Mouse (Mus musculus) thymus, adult 2 months (tissue): ENCODE measurements around the gene Sp2. TPM values are rescaled to one million over a fixed set of nuclear protein-coding genes. Genes with fewer than 3 reads are reported as not detected.
A peak's percentile ranks its signal among the peaks of the same experiment; 100 is the strongest.

ENCODE experiments used
- DNase-seq: peaks from one replicate; pipeline ENCODE4 v3.0.0; 2021
- H3K27ac ChIP-seq: fragments of 200-500 bp; 2 replicates; pipeline ENCODE4 v1.5.1; 2012; ENCODE audit warnings: low read length, control low read depth; ENCODE audit not compliant: control insufficient read depth, insufficient read depth
- H3K27me3 ChIP-seq: fragments of 200-500 bp; 2 replicates; pipeline ENCODE4 v1.6.1; 2012; ENCODE audit warnings: mild to moderate bottlenecking, low read length, moderate library complexity, mixed read lengths; ENCODE audit not compliant: control insufficient read depth, insufficient read depth
- H3K36me3 ChIP-seq: fragments of 200-500 bp; 2 replicates; pipeline ENCODE4 v1.6.1; 2012; ENCODE audit warnings: mild to moderate bottlenecking, low read length, moderate library complexity; ENCODE audit not compliant: control insufficient read depth, insufficient read depth
- H3K4me1 ChIP-seq: fragments of 200-500 bp; replicated peaks from 2 replicates; pipeline ENCODE4 v1.6.1; 2012; ENCODE audit warnings: low read length; ENCODE audit not compliant: control insufficient read depth, insufficient read depth
- H3K4me3 ChIP-seq: fragments of 200-500 bp; 2 replicates; pipeline ENCODE4 v1.5.1; 2012; ENCODE audit warnings: mild to moderate bottlenecking, low read length, control low read depth, moderate library complexity; ENCODE audit not compliant: control insufficient read depth, insufficient read depth
- CTCF ChIP-seq: fragments of 200-500 bp; IDR thresholded peaks from 2 replicates; pipeline ENCODE4 v1.5.1; 2012; ENCODE audit warnings: mild to moderate bottlenecking, control low read depth, low read length, moderate library complexity, borderline replicate concordance; ENCODE audit not compliant: control insufficient read depth, poor library complexity, insufficient read depth; ENCODE audit errors: extremely low read depth
- POLR2A ChIP-seq: fragments of 200-500 bp; IDR thresholded peaks from 2 replicates; pipeline ENCODE4 v1.6.1; 2012; ENCODE audit warnings: mild to moderate bottlenecking, low read length, control low read depth, moderate library complexity; ENCODE audit not compliant: control insufficient read depth, poor library complexity, insufficient read depth; ENCODE audit errors: extremely low read depth
- WGBS: fragments of 180-500 bp; shearing (Covaris S2); methylation state at CpG from one replicate; pipeline ENCODE4 v1.1.7; 2018; 5-methylcytosine and 5-hydroxymethylcytosine counted together
- polyA plus RNA-seq: library from polyadenylated mRNA; depleted of rRNA; stranded (reverse); fragments of >200 nt; gene quantifications from 2 replicates; pipeline ENCODE4 v1.2.3, GENCODE M21; 2012

Sp2 gene
- polyA plus RNA-seq, 1 experiment, result 46.6 TPM

DNA sequence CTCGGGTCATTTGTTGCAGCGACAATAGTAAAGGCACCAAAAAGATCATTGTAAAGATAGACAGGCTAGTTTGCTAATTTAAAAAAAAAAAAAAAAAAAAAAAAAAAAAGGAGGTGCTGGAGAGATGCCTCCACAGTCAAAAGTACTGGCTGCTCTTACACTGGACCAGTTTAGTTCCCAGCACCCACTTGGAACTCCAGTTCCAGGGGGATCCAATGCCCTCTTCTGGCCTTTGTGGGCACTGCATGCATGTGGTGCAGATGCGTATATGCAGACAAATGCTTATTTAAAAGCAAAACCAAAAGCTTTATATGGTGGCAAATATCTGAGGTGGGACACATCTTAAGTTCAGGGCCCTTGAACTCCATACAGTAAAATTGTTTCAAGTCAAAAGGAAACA lies 32.0 kb downstream of the Sp2 start:
- no peak for TF ChIP-seq CTCF
- Histone ChIP-seq H3K4me1 (peaks cover 31% of the 10 kb centered on the region), H3K27me3 (no peaks in the 10 kb centered on the region), H3K36me3 (peaks cover 21% of the 10 kb centered on the region), H3K4me3 (no peak overlapping the region), H3K27ac (no peak overlapping the region)
- DNase-seq, result no peak
- WGBS, result 96% methylated on average over 3 of the region's 3 CpGs

DNA sequence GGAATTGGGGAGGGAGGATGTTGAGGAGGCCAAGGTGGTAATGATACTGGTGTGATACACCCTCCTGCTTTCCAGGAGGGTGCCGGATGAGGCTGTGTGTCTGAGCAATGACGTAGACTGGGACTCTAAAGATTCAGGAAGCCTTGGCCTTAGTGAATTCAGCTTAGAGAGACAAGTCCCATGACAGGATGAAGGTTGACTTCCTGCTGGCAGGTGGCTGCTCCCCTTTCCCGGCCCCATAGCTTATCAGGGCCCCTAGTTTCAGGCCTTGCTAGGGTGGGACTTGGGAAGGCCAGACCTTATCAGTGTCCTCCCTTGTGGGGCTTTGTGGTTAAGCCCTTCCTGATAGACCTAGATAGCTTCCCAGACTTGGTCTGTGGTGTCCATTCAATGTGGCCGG lies 34.9 kb downstream of the Sp2 start:
- Histone ChIP-seq H3K27me3 (no peaks in the 10 kb centered on the region), H3K36me3 (no peaks in the 10 kb centered on the region), H3K4me1 (peaks cover 41% of the 10 kb centered on the region), H3K27ac (no peak overlapping the region), H3K4me3 (no peak overlapping the region)
- WGBS, result 57% methylated on average over 4 of the region's 4 CpGs
- no peak for DNase-seq
- TF ChIP-seq CTCF (no peak), POLR2A (no peak)

DNA sequence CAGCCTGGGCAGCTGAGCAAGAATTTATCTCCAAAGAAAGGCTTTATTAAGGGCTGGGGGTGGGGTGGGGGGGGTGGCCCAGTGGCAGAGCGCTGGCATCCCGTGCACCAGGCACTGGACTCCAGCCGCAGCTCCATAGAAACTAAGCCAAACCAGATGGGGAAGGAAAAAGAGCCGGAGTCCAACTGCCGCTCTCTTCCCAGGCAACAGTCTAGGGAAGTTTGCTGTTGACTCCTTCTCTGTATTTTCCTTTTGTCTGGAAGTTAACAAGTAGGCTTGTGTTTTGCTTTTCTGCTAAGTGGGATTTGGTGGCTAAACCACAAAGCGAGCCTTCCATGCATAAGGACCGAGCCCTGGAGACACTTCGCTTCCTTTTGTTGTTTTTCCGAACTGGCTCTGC lies 36.3 kb downstream of the Sp2 start:
- H3K4me3 ChIP-seq, result no peak overlapping the region
- TF ChIP-seq CTCF (no peak), POLR2A (no peak)
- H3K27ac ChIP-seq, result no peak overlapping the region
- 97% methylated on average over 9 of the region's 9 CpGs for WGBS
- H3K36me3 ChIP-seq, result no peaks in the 10 kb centered on the region
- H3K27me3 ChIP-seq, result no peaks in the 10 kb centered on the region
- DNase-seq, result no peak
- peaks cover 27% of the 10 kb centered on the region for H3K4me1 ChIP-seq

DNA sequence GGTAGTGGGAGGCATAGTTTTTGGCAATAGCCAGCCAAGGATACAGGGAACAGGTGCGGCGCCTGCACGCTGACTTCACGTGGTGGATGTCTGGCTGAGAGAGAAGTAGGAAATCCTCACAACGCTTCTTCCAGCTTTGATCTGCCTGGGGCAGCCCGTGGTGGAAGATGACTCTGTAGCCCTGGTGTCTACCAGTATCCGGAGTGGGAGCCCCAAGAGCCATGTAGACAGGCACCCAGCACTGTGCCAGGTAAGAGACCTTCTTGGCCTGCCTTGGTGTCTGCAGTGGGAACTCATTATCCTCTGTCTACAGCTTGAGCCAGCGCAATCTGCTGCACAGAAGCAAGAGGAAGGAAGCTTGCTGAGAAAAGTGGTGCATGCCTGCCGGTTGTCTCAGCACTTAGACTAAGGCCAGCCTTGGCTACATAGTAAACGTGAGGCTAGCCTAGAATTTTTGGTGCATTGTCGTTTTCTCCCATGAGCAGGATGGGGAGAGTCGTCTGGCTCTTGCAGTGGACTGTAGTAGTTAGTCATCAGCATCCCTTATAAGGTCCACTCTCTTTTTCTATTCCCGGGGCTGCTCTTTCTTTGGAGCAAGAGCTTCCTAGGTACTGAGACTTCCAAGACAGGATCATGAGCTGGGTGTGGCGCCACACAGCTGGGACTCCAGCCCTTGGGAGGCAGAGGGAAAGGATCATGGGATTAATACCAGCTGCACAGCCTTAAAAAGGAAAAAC lies 37.7 kb downstream of the Sp2 start:
- peaks cover 23% of the 10 kb centered on the region for H3K4me1 ChIP-seq
- no peak for DNase-seq
- no peaks in the 10 kb centered on the region for H3K27me3 ChIP-seq
- peak overlapping the region; percentile 42; the same call in 1 of the 2 replicates for H3K27ac ChIP-seq
- peak overlapping the region; percentile 34 for H3K4me3 ChIP-seq
- no peak for TF ChIP-seq CTCF
- H3K36me3 ChIP-seq, result no peaks in the 10 kb centered on the region
- WGBS, result 21% methylated on average over 14 of the region's 14 CpGs

DNA sequence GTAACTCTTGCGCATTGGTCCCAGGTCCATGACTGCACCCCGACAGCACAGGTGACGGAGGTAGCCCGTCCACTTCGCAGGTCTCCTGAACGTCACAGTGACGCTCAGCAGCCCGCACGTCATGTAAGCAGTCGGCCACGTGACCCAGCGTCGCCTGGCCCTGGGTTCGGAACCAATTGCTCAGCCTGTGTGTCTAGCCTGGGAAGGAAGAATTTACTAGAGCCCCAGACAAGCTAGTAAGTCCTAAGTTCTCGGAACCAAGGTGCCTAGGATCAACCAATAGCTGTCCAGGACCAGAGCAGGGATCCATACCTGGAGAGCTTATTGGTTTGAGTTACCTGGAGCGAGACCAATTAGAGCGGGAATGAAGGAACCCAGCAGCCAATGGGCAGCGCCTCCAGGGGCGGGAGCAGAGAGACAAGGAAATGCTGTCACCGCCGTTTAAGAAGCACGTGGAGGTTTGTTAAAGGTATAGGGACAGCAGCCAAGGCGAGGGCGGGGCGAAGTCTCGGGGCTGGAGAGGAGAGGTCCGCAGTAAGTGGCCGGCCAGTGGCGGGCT lies 38.9 kb downstream of the Sp2 start, which contains the start of gene Pnpo:
TSS of gene Pnpo (minus strand) at position 241 of the 559 bp plus-strand sequence.
- H3K36me3 ChIP-seq, result no peaks in the 10 kb centered on the region
- peaks cover 23% of the 10 kb centered on the region for H3K4me1 ChIP-seq
- H3K27ac ChIP-seq, result peak within 1 kb of the TSS; percentile 42; the same call in 1 of the 2 replicates
- 1% methylated on average over 29 of the region's 29 CpGs for WGBS
- TF ChIP-seq CTCF (no peak; the same call in 1 of the 2 replicates), POLR2A (peak; percentile 28; the same call in 1 of the 2 replicates)
- peak within 1 kb of the TSS; percentile 91 for H3K4me3 ChIP-seq
- no peaks in the 10 kb centered on the region for H3K27me3 ChIP-seq
- DNase-seq, result peak; percentile 92

DNA sequence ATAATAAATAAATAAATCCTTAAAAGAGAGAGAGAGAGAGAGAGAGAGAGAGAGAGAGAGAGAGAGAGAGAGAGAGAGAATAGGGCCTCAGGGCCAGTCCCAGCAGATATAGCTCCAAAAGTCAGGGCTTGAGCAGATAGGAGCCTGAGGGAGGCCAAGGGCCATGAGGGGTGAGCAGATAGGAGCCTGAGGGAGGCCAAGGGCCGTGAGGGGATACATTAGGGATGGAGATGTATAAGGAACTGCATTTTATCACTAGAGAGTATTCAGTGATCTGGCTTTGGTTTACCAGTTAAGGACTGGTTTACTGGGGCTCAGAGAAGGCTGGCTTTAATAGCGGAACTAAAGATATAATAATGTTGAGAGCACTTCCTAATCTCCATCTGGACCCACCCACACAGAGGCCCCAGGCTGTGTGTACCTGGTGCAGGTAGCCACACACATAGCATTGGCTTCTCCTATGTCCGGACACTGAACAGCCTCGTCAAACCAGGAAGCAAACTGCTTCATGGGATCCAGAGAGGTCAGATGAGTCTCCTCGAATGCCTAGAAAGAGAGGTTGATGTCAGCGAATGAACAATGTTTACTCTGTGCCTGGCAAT lies 40.7 kb downstream of the Sp2 start:
- no peak for DNase-seq
- no peaks in the 10 kb centered on the region for H3K27me3 ChIP-seq
- 95% methylated on average over 6 of the region's 6 CpGs for WGBS
- TF ChIP-seq CTCF (no peak), POLR2A (no peak)
- no peaks in the 10 kb centered on the region for H3K36me3 ChIP-seq
- no peak overlapping the region for H3K4me3 ChIP-seq
- H3K4me1 ChIP-seq, result peaks cover 16% of the 10 kb centered on the region
- no peak overlapping the region for H3K27ac ChIP-seq
